Mouse (Mus musculus) thymus, postnatal 4 days (tissue): Measurements from ENCODE around the gene Tgfbi.

Experiments used
- DNase-seq: peaks from one replicate; pipeline ENCODE4 v3.0.0; 2021

The Tgfbi gene

DNA sequence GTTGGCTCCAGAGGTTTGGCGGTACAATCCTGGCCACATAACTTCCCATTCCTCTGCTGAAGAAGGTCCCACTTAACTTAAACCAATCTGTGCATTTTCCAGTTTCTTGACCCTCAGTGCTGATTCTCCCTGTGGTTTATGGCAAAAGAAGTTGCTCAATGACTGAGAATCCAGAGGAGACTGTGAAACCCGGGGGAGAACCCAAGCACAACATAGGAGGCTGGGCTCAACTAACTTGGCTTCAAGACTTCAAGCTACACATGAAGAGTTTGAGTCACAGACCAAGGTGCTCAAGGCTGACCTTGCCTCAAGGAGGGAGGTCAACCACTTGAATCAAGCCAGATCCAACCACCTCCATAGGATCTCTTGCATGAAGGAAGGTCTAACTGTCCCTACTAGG lies 9.8 kb upstream of the Tgfbi start:
- no peak for DNase-seq

DNA sequence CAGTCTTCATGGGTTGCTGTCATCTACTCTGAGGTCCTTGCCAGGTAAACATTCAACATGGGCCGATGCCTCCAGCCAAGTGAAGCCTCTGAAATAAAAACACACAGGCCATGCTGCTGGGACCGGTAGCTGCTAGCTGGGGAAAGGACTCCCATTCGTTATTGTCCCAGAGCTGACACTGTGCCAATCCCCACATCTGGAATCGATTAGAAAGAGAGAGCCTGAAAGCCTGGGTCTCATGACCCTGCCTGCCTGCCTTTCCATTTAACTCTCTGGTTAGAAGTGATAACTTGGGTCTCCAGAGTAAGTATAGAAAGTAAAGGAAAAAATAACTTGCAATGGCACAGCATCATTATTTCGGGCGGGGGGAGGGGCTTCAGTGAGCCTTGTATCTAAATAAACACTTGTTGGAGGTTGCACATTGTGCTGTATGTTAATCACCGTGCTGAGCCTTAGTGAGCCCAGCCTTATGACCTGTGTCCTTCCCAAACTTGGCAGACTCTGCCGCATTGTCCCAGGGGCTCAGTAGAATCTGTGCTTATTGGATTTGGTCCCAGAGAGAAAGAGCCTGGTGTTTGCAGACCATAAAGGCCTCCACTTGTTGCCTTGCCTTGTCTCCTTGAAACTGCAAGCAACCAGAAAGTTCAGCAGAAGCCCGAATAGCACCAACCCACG lies 9.0 kb upstream of the Tgfbi start:
- no peak for DNase-seq

DNA sequence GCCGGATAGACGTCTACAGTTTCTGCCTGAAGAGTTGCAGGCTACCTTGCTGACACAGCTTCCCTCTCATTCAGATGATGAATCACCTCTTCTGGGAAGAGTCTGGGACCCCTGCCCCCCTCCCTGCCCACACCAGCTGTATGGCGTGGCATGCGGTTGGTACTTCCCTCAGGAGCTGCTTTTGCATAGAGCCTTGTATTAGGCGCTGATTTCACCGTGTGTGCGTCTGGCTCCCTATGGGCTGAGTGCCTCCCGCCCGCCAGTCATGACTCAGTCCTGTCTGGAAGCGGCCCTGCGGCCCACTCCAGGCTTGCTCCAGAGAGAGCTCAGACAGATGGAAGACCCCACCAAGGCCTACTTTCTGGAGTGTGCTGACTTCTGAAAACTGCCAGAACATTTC lies 8.1 kb upstream of the Tgfbi start:
- no peak for DNase-seq

DNA sequence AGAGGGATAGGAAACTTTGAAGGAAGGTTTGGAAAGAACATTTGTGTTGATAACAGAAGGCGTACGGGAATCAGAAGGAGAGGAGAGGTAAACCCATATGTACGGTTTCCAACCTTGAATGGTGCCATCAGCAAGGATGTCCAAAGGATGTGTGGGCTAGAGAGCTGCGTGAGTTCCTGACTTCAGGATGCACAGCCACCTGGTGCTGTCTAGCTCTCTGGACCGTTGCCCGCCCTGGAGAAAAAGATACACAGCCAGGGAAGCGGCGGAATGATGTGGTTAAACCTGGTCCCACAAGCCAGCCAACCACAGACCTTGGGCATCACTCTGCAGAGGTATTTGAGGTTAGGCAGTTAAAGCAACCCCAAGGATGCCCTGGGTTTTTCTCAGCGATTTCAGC lies 3.8 kb upstream of the Tgfbi start:
- DNase-seq = no peak

DNA sequence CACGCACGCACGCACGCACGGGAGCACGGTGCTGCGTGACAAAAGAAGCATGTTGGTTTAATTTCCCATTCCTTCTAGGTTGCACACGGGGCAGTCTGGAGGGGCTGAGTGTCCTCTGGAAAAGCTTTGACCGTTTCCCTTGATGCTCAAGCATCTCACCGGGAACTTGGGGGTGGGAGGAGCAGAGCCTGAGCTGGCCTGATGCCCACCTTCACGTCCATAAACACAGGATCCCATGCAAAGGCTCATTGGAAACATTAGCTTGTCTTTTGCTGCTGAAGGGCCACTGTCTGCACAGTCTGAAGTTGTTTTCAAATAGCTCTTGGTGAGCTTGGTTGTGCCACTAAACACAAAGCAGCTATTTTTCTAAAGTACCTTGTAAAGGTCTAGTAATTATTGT lies 2.6 kb upstream of the Tgfbi start:
- no peak for DNase-seq

DNA sequence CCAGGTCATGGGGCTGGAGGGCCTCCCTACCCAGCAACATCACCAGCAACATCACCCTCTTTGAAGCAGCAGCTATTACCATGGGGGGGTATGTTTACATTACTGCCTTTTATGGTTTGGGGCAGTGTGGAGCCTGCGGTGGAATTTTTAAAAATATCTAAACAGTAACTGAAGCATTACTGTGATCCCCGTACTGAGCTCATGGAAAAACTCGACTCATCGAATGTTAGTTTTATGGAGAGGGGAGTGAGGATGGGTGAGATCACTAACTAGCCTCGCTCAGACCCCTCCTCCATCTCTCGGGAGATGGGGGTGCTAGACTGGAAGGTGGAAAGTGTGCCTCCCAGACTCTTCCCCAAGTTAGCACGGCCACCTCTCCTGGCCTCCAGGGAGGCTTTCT lies 2.1 kb upstream of the Tgfbi start:
- no peak for DNase-seq

DNA sequence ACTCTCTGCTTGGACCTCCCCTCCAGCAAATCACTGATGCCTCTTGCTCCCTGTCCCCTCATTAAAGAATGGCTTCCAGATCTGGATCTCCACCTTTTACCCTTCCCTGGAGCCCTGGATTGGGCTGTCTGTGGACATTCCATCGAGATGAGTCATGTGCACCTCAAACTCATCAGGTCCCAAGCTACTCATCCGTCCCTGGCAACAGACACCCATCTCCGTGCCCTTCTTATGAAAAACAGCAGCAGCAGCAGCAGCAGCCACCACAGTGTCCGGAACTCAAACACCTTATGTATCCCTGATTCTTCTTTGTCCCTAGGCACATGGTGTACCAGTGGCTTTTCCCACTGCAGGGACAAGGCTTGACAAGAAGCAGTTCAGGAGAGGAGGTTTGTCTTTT lies 1.5 kb upstream of the Tgfbi start:
- DNase-seq = no peak

DNA sequence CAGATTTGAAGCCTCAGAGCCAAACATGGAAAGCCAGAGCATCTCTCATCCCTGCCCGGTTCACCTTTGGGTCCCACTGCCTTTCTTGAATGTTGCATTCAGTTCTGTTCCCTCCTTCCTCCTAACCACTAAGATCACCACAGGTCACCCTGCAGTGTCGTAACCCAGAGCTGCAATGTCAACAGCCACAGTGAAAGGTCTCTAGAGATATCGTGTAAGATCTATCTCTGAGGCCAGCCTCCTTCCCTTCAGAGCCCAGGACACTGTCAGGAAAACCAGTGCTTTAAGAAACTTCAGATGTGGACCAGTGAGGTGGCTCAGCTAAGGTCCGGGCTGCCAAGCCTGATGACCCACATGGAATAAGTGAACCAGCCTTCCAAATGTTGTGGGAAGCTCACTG lies 1.8 kb downstream of the Tgfbi start:
- DNase-seq = no peak

DNA sequence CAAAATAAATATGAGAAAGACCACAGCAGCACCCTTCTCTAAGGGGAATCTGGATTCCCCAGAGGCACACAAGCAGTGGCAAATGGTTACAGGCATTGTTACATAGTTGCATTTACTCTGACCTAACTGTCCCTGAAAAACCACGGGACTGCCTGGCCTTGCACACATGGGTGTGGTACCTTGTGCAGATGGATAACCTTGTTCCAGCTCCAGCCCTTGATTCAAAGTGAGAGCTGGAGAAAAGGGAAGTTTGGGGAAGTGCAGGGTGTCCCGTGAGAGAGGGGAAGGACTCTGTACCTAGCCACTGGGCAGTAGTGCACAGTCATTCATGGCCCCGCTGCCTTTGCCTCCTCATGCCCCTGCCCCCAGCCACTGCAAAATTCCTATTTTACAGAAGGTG lies 2.4 kb downstream of the Tgfbi start:
- no peak for DNase-seq

DNA sequence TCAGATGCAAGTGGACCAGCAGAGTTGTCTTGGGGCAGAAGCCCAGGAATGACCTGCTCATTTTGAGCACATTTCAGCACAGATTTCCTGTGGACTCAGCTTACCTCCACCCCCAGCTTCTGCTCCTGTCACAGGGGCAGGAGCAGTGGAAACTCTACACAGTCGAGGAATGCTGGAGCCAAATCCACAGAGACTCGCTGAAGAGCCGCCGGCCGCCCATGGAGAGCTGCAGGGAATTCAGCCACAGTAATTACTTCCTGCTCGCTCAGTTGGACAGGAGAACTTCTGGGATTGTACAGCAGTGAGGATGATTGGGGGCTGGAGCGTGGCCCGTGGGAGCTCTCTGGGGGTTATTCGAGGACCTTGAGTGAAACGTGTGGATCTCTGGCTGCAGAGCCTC lies 3.0 kb downstream of the Tgfbi start:
- no peak for DNase-seq

DNA sequence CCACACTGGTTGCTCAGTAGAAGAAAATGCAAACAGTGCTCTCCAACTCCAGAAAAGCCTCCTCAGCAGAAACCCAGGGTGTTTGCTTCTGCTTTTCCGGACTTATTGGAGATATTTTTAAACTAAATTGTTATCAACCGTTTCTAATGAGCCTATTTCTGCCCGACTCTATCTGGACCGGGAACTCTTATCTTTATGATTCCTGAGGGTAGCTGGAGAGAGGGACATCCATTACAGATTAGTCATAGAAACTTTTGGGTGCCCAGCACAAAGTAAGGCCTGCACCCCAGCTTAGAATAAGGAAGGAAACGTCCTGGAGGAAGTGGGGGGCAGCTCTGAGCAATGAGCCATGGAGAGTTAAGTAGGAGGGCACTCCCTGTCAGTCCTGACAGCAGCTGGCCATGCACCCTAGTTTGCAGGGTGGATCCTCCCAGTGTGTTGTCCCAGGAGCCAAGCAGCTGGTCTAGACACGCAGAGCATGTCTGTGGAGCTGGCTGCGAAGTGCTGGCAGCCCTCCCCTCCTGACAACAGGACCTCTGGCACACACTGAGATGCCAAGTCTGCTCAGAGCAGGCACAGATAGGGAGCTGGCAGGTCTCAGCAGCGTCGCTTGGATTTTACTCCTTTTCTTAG lies 4.2 kb downstream of the Tgfbi start:
- DNase-seq = no peak

DNA sequence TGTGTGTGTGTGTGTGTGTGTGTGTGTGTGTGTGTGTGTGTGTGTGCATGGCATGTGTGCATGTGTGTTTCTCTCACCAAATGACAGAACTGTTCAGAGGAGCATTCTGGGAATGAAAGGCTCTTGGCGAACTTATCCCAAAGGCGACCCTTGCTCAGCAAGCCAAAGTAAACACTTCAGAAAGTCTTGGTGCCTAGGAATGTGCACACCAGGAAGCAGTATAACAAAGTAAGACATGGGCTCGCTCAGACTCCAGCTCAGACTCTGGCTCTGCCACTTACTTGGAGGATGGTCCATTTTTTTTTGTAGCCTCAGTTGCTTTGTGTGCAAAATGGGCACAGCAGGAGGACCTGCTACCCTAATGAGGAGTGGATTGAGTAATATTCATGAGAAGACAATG lies 5.4 kb downstream of the Tgfbi start:
- no peak for DNase-seq

DNA sequence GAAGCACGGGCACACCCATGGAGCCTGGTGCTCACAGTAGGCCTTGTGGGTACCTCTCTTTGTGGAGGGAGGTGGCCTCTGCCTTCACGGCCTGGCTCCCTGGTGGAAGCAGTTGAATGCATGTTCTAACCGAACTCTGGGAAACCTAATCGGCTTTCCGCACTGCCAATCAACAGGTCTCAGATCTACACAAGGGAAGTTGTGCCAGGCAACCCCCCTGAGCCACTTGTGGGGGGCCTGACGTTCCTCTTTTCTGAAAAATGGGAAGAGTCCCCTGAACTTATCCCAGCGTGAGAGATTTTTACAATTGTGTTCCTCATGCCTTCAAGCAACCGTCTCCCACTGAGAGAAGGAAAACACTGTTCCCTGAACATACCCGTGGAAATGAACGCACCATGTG lies 5.9 kb downstream of the Tgfbi start:
- DNase-seq = no peak

DNA sequence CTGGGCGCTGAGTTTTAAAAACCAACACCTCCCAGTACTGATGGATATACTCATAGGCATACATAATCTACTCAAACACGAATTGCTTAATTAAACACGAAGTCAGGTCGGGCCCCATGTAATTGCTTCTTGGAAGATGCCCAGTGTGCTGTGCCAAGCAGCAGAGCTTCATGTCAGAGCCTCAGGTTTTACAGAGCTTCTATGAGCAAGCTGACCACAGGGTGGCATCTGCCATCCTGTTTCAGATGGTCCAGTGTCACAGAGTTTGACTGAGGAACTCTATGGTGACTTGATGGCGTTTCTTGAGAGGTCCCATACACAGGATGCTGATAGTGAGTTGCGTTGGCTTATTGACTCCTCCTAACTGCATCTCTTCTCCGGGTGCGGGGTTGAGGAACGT lies 6.5 kb downstream of the Tgfbi start:
- DNase-seq = no peak

DNA sequence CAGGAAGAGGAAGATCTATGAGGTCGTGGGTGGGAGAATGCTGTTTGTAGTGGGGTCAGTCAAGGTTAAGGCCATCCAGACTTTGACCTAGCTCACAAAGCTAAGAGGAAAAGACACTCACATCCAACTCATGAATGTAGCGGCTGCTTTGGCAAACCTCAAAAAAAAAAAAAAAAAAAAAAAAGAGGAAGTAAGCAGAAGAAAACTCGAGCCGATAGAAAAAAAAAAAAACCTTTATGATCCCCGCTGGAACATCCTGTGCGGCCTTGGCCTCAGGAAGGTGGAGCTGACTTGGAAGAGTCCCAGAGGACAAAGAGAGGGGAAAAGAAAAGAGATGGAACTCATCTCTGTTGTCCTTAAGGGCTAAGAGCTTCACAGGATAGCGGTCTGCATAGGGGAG lies 7.1 kb downstream of the Tgfbi start:
- no peak for DNase-seq

DNA sequence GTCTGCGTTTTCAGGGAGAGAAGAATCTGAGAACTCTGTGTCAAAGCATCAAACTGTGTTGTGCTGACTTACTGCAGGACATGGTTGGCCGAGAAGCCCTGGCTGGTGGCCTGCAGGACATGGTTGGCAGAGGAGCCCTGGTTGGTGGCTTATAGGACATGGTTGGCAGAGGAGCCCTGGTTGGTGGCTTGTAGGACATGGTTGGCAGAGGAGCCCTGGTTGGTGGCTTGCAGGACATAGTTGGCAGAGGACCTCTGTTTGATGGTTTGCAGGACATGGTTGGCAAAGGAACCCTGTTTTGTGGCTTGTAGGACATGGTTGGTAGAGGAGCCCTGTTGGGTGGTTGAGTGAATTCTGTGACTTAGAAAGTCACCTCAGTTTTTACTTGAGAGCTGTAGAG lies 7.9 kb downstream of the Tgfbi start:
- DNase-seq = no peak

DNA sequence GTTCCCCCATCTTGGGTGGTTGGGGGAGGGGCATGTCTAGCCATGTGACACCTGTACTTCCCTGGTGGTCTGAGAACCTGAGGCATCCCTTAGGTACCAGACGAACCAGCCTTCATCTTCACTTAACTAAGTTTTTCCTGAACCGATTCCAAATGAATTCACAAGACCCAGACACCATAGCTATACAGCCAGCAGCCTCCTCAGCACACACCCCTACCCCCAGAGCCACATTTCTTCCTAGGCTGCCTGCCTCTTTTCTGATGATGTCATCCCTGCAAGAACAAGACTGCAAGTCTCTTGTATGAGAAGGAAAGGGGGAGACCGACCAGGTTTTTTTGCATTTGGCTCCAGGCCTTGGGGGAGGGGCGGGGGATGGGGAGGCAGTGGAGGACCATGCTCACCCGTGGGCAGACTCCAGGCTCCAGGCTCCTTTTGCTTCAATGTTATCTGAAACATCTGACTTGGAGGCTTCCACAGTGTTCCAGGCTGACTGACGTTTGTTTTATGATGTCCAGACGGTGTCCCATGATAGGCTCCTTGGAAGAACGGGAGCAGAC lies 13.0 kb downstream of the Tgfbi start:
- DNase-seq = no peak

DNA sequence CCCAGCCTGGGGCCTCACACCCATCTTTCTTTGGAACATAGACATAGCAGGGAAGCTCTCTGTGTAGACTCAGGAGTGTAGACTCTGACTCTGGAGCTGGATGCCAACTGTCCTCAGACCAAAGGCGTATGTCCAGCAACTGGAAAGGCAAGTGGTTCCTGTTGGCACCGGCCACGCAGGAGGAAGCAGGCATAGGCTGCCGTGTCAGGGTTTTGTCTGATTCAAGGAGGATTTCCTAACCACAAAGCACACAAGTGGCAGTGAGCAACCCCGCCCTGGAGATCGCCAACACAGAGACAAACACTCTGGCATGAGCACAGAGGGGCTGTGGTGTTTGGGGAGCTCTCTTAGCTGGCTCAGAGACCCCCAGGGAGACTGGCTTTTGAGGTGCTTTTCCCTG lies 17.2 kb downstream of the Tgfbi start:
- DNase-seq = no peak

DNA sequence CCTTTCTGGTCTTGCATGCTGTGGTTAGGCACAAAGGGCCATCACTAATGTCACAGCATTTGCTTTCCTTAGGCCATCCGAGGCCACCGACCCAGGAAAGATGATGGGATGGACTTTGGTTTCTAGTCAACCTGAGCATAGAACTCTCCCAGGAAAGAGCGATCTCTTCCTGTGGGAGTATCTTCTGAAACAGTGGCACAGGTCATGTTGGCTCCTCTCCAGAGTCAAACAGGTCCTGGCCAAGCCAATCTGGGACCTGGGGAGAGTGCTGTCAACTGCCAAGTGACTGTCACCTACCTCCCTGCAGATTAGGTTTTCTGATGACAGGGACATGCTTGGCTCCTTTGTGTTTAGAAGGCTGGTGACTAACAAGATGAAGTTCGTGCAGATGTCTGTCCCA lies 20.8 kb downstream of the Tgfbi start:
- no peak for DNase-seq

DNA sequence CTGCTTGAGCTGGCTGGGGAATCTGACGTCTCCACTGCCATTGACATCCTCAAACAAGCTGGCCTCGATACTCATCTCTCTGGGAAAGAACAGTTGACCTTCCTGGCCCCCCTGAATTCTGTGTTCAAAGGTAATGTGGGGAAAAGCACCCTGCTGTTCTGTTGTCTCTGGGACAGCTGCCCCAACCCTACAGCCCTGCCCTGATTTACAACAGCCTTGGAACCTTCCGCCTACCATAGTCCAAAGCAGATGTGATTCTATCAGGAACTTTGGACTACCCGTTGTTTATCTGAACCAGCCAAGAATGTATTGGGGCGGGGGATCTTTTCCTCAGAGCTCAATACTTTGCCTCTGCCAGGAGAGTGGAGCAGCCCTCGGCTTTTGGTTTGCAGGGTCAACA lies 21.2 kb downstream of the Tgfbi start:
- DNase-seq = no peak

DNA sequence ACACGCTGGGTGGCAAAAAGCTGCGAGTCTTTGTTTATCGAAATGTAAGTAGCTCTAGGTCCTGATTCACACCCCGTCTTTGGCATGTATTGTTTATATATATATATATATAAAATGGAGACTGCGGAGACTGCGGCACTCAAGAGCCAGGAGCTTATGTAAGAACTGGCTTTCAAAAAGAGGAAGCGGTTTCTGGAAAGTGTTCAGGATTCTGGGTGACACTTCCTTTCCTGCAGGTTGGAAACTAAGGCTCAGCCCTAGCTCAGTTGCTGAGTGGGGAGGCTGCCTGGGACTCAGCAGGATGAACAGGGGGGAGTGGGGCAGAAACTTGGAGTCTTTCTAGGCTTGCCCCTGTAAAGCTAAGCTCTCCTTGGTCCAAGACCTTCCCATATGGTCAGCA lies 22.0 kb downstream of the Tgfbi start:
- DNase-seq = no peak

DNA sequence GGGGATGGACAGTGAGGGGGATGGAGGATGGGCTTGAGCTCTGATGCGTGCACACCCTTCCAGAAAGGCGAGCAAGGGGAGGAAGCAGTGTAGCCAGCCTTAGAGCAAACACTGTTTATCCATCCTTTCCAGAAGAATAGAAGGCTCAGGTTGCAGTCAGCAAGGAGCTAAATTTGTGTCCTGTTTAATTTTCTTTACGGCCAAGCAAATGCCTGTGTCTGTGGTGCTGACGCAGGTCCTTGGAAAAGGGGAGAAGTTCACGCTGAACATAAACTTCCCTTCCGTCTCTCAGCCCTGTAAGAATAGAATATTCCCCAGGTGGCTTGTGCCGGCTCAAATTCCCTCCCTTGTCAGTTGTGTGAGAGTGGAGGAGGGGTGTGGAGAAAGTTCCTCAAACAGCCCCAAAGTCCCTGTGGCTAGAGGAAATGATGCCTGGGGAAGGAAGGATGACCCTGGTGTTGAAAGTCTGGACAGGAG lies 24.9 kb downstream of the Tgfbi start:
- no peak for DNase-seq

DNA sequence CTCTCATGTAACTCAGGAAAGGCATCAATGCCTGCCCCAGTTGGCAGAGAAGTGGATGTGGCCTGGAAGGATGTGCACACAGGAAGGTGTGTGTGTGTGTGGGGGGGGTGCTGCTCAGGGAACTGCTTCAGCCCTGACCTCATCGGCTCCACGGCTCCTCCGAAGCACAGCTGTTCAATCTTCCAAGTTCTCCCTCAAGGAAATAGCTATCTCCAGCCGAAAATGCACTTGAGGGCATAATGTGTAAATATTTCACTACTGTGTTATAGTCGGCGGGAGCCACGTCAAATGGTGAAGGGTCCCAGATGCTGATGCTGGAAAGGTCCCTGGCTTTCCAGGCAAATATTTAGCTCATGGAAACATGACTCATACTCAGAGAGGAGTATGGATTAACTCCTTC lies 25.6 kb downstream of the Tgfbi start:
- no peak for DNase-seq

DNA sequence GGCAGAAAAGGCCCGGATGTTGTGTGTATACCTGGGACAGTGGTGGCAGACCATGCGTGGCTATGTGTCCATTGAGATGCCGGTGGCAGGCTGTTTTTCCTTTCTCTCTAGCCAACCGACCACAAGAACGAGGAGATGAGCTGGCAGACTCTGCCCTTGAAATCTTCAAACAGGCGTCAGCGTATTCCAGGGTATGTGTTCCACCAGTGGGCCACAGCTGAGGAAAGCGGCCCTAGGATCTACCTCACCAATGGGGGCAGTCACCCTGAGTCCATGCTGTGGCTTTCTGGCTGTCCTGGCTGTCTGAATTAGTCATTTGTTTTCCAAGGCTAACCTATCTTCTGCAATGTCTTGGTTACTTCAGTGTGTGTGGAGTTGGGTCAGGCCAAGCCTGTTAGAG lies 27.7 kb downstream of the Tgfbi start:
- DNase-seq = no peak

DNA sequence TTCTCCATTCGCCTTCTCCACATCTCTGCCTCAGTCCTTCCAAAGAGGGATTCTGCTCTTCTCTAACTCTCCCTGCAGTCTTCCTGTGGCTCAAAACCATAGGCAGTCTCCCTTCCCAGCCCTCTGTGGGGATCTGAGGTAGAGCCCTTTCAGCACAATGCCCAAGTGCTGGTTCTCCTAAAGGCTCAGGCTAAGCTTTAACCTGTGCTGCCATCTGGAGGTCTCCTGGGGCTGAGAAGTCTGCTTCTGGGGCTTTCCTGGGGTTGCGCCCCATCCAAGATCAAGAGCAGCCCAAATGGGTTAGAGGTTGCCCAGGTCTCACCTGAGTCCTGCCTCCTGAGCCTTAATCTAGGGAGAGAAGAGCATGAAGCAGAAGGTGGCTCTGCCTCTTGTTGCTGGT lies 32.4 kb downstream of the Tgfbi start:
- peak; percentile 26 for DNase-seq
